Mouse (Mus musculus) embryonic fibroblast, embryonic 13.5 days (primary cell): Measurements from ENCODE around the gene Prrt2.

Source experiments
- CTCF ChIP-seq: IDR thresholded peaks from 2 replicates; pipeline ENCODE4 v1.5.1; 2011; ENCODE audit warnings: mild to moderate bottlenecking, control low read depth, low read length, moderate library complexity, borderline replicate concordance; ENCODE audit not compliant: insufficient read depth
- POLR2A ChIP-seq: IDR thresholded peaks from 2 replicates; pipeline ENCODE4 v1.6.1; 2011; ENCODE audit warnings: low read depth, mild to moderate bottlenecking, control low read depth, low read length, moderate library complexity

DNA sequence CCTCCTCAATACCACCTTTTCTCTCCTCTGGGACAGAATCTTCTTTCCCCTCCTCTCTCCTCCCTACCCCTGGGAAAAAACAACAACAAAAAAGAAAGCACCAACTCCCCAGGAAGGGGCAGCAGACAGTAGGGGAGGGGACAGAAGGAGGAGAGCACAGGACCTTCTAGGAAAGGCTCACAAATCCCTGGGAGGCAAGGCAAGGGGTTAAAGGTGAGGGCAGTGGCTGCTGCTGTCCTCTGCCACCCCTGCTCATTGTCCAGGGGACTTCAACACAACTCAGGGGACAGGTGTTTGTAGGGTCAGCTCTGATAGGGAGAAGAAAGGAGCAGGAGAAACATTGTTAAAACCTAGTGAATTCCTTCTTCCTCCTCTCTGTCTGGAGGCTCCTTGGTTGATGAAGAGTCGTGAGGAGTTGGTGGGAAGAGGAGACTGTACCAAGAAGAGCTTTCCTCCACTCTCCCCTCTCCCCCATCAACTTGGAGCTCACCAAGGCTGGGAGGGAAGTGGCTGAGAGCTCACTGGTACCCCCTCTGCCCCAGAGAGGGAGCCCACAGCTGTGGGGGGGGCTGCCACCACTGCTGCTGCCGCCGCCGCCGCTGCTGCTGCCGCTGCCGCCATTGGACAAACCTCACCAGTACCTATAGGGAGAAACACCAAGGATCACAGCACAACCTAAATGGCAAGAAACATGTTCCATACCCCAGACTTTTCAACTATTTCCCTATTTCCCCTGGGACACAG, 1.7 kb upstream of the Prrt2 start:
- TF ChIP-seq POLR2A (no peak), CTCF (no peak)
